Mouse (Mus musculus): ENCODE data around the gene Col4a6. TPM values are rescaled to one million over a fixed set of nuclear protein-coding genes. Genes with fewer than 3 reads are reported as not detected.

The Col4a6 gene
- polyA plus RNA-seq, 1 experiment from 2014 or later = 7.6 TPM

DNA sequence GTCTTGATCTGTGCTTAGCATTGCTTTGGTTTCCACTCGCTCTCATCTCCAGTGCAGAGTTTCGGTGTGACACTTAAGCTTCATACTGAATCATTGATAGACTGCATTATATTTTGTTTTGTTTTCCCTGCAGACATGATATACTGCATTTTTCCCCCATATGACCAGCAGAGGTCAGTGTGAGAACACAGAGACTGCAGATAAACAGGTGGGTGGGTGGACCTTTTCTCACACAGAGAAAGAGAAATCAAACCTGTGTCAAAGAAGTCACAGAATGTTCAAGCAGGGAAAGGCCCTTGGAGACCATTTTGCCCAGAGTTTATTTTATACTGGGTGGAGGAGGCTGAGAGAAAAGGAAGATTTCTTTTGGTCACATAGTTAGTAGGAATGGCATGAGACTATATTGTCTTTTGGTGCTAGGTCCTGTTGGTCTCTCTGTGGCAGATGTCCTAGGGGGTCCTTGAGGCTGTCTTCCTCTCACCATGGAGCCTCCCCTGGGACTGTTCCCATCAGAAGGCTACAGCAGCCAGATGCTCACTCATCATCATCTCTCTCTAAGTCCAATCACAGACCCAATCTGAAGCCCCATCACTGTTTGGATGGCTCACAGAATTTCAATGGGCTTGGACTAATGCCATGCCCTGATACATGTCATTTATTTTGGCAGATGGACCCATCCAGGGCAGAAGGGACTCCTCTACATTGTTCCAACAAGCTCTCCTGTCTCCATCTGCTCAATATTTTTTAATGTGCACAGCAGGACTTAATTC, 237.1 kb downstream of the Col4a6 start:
- Histone ChIP-seq H3K9me3 (no peaks in the 10 kb centered on the region), H3K27me3 (replicated peaks) (no peaks in the 10 kb centered on the region), H3K4me3 (replicated peaks) (no peak overlapping the region), H3K36me3 (no peaks in the 10 kb centered on the region), H3K4me2 (no peak overlapping the region), H3K4me1 (no peaks in the 10 kb centered on the region), H3K9ac (no peak overlapping the region), H3K27ac (no peak overlapping the region)
- no peak for ATAC-seq (ENCODE audit: insufficient read depth, low FRiP score, low read depth)
- 66% methylated on average over 2 of the region's 2 CpGs for WGBS

DNA sequence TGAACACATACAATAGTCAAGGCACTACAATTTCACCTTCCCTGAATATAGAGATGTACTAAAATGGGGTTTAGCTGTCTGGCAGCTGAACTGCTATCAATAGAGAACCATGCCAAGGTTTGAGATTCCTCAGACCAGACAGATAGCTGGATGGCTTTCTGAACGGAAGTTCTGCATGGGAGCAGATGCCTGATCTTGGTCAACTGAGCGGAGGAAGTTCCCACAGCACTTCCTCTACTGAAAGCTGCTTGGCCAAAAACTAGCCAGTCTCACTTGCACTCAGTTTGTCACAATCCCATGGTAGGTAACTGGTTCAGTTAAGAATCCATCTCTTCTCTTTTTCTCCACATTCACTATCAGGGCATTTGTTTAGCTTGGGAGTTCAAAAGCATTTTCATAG, 245.7 kb downstream of the Col4a6 start:
- ATAC-seq (ENCODE audit: insufficient read depth, low FRiP score, low read depth) = no peak
- Histone ChIP-seq H3K9me3 (no peaks in the 10 kb centered on the region), H3K9ac (no peak overlapping the region), H3K36me3 (no peaks in the 10 kb centered on the region), H3K4me1 (no peaks in the 10 kb centered on the region), H3K4me2 (no peak overlapping the region), H3K27me3 (replicated peaks) (no peaks in the 10 kb centered on the region; the same call in 1 of the 2 replicates), H3K27ac (no peak overlapping the region), H3K4me3 (replicated peaks) (no peak overlapping the region)
- 89% methylated on average over 2 of the region's 2 CpGs for WGBS

DNA sequence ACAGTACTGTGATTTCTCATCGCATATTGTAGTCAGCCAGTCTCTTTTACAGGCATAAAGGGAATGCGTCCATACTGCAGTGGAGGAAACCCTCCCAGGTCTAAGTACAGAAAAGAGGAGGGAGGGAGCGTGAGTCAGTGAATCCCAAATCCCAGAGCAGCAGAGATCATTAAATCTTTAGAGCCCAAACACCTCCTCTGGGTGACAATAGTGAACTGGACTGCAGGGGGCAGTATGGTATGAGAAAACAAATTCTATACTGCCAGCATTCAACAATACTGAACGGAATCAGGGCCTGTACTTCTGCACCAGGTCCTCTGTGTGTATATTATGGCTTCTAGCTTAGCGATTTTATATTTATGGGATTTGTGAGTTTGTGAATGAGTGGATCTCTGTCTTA, 261.1 kb downstream of the Col4a6 start:
- no peak overlapping the region for H3K4me3 ChIP-seq (replicated peaks)
- peaks cover 2% of the 10 kb centered on the region; the same call in 1 of the 2 replicates for H3K27me3 ChIP-seq (replicated peaks)
- no peaks in the 10 kb centered on the region for H3K36me3 ChIP-seq
- H3K9ac ChIP-seq = no peak overlapping the region
- no peak overlapping the region for H3K27ac ChIP-seq
- H3K4me2 ChIP-seq = no peak overlapping the region
- no peaks in the 10 kb centered on the region for H3K4me1 ChIP-seq
- H3K9me3 ChIP-seq = no peaks in the 10 kb centered on the region
- ATAC-seq (ENCODE audit: insufficient read depth, low FRiP score, low read depth) = no peak
- WGBS = 41% methylated on average over 5 of the region's 5 CpGs

GRCm38 (mm10) chrX:141198993-141199392, 274.9 kb downstream of the Col4a6 start:
- ATAC-seq (ENCODE audit: insufficient read depth, low FRiP score, low read depth) = no peak
- H3K4me2 ChIP-seq = no peak overlapping the region
- H3K4me3 ChIP-seq (replicated peaks) = no peak overlapping the region
- H3K27me3 ChIP-seq (replicated peaks) = 0 out of 2 replicates have a peak, but pooled peaks cover 4% of the 10 kb centered on the region
- H3K4me1 ChIP-seq = no peaks in the 10 kb centered on the region
- no peaks in the 10 kb centered on the region for H3K36me3 ChIP-seq
- no peaks in the 10 kb centered on the region for H3K9me3 ChIP-seq
- 74% methylated on average over 3 of the region's 3 CpGs for WGBS
- H3K27ac ChIP-seq = no peak overlapping the region
- no peak overlapping the region for H3K9ac ChIP-seq

DNA sequence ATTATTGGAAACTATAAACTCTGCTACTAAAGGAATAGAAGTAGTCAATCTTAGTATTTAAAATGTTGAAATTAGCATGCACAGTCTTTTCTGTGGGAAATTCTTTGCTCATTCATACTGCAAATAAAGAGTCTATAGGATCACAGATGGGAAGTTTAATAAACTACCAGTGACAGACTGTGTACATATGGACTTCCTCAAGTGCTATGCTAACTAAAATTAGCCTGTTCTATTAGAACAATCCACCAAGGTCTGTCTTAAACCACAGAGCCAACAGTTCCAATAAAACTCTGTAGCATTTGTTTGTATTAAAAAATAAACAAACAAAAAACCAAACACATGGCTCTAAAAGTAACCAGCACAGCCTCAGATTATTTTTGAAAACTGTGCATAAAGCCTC, 278.8 kb downstream of the Col4a6 start:
- Histone ChIP-seq H3K27ac (no peak overlapping the region), H3K27me3 (replicated peaks) (peaks cover 6% of the 10 kb centered on the region; the same call in 1 of the 2 replicates), H3K9ac (no peak overlapping the region), H3K4me2 (no peak overlapping the region), H3K4me1 (no peaks in the 10 kb centered on the region), H3K36me3 (no peaks in the 10 kb centered on the region), H3K9me3 (no peaks in the 10 kb centered on the region), H3K4me3 (replicated peaks) (no peak overlapping the region)
- no peak for ATAC-seq (ENCODE audit: insufficient read depth, low FRiP score, low read depth)

DNA sequence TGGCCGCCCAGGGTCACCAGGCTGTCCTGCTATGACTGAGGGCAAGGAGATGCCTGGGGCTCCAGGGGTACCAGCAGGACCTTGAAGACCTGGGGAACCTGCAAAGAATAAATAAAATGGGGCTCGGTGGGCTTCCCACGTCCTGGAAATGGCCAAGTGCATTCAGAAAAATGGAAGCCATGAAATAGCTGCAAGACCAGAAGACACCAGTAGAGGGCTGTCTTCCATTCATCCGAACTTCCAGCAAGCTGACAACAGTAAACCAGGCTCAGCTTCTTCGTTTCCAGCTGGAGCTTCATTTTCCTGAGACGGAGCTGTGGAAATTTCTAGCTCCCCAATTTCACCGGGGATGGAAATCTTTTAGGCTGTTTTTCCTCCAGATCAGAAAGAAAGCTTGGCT, 298.5 kb downstream of the Col4a6 start:
- Histone ChIP-seq H3K27me3 (replicated peaks) (no peaks in the 10 kb centered on the region), H3K4me2 (no peak overlapping the region), H3K36me3 (no peaks in the 10 kb centered on the region), H3K9me3 (no peaks in the 10 kb centered on the region), H3K27ac (no peak overlapping the region), H3K4me3 (replicated peaks) (no peak overlapping the region), H3K9ac (no peak overlapping the region), H3K4me1 (no peaks in the 10 kb centered on the region)
- ATAC-seq (ENCODE audit: insufficient read depth, low FRiP score, low read depth) = no peak
- 32% methylated on average over 7 of the region's 7 CpGs for WGBS

GRCm38 (mm10) chrX:141165067-141165466, 308.8 kb downstream of the Col4a6 start:
- Histone ChIP-seq H3K27me3 (replicated peaks) (no peaks in the 10 kb centered on the region; the same call in 1 of the 2 replicates), H3K4me1 (no peaks in the 10 kb centered on the region), H3K4me2 (no peak overlapping the region), H3K9ac (no peak overlapping the region), H3K4me3 (replicated peaks) (no peak overlapping the region), H3K36me3 (no peaks in the 10 kb centered on the region), H3K27ac (no peak overlapping the region), H3K9me3 (no peaks in the 10 kb centered on the region)
- WGBS = 78% methylated on average over 4 of the region's 4 CpGs
- no peak for ATAC-seq (ENCODE audit: insufficient read depth, low FRiP score, low read depth)

- Histone ChIP-seq H3K4me1 (no peaks in the 10 kb centered on the region), H3K36me3 (no peaks in the 10 kb centered on the region), H3K27ac (no peak overlapping the region), H3K27me3 (replicated peaks) (no peaks in the 10 kb centered on the region; the same call in 1 of the 2 replicates), H3K4me3 (replicated peaks) (no peak overlapping the region), H3K4me2 (no peak overlapping the region), H3K9ac (no peak overlapping the region), H3K9me3 (no peaks in the 10 kb centered on the region)
- ATAC-seq (ENCODE audit: insufficient read depth, low FRiP score, low read depth) = no peak
- WGBS = 65% methylated on average over 3 of the region's 3 CpGs
Measured at GRCm38 (mm10) chrX:141160371-141160770, 313.5 kb downstream of the Col4a6 start.

GRCm38 (mm10) chrX:141158160-141158559, 315.7 kb downstream of the Col4a6 start:
- WGBS = 40% methylated on average over 4 of the region's 4 CpGs
- Histone ChIP-seq H3K4me1 (no peaks in the 10 kb centered on the region), H3K9ac (no peak overlapping the region), H3K27ac (no peak overlapping the region), H3K27me3 (replicated peaks) (no peaks in the 10 kb centered on the region; the same call in 1 of the 2 replicates), H3K4me3 (replicated peaks) (no peak overlapping the region), H3K9me3 (no peaks in the 10 kb centered on the region), H3K4me2 (no peak overlapping the region), H3K36me3 (no peaks in the 10 kb centered on the region)
- no peak for ATAC-seq (ENCODE audit: insufficient read depth, low FRiP score, low read depth)

GRCm38 (mm10) chrX:141157626-141158025, 316.2 kb downstream of the Col4a6 start:
- Histone ChIP-seq H3K27ac (no peak overlapping the region), H3K9ac (no peak overlapping the region), H3K4me2 (no peak overlapping the region), H3K4me3 (replicated peaks) (no peak overlapping the region), H3K27me3 (replicated peaks) (no peaks in the 10 kb centered on the region; the same call in 1 of the 2 replicates), H3K4me1 (no peaks in the 10 kb centered on the region), H3K9me3 (no peaks in the 10 kb centered on the region), H3K36me3 (no peaks in the 10 kb centered on the region)
- ATAC-seq (ENCODE audit: insufficient read depth, low FRiP score, low read depth) = no peak
- WGBS = 50% methylated on average over 4 of the region's 4 CpGs

- no peak overlapping the region for H3K4me3 ChIP-seq (replicated peaks)
- H3K9me3 ChIP-seq = no peaks in the 10 kb centered on the region
- H3K27me3 ChIP-seq (replicated peaks) = no peaks in the 10 kb centered on the region; the same call in 1 of the 2 replicates
- H3K4me2 ChIP-seq = no peak overlapping the region
- H3K27ac ChIP-seq = no peak overlapping the region
- no peak overlapping the region for H3K9ac ChIP-seq
- H3K36me3 ChIP-seq = no peaks in the 10 kb centered on the region
- no peak for ATAC-seq (ENCODE audit: insufficient read depth, low FRiP score, low read depth)
- H3K4me1 ChIP-seq = no peaks in the 10 kb centered on the region
- WGBS = 13% methylated on average over 2 of the region's 2 CpGs
Measured at GRCm38 (mm10) chrX:141156696-141157095, 317.2 kb downstream of the Col4a6 start.

GRCm38 (mm10) chrX:141151182-141151581, 322.7 kb downstream of the Col4a6 start:
- no peaks in the 10 kb centered on the region for H3K4me1 ChIP-seq
- H3K9me3 ChIP-seq = no peaks in the 10 kb centered on the region
- no peak for ATAC-seq (ENCODE audit: insufficient read depth, low FRiP score, low read depth)
- no peak overlapping the region for H3K4me3 ChIP-seq (replicated peaks)
- H3K27ac ChIP-seq = no peak overlapping the region
- no peak overlapping the region for H3K9ac ChIP-seq
- H3K27me3 ChIP-seq (replicated peaks) = no peaks in the 10 kb centered on the region
- no peaks in the 10 kb centered on the region for H3K36me3 ChIP-seq
- H3K4me2 ChIP-seq = no peak overlapping the region

DNA sequence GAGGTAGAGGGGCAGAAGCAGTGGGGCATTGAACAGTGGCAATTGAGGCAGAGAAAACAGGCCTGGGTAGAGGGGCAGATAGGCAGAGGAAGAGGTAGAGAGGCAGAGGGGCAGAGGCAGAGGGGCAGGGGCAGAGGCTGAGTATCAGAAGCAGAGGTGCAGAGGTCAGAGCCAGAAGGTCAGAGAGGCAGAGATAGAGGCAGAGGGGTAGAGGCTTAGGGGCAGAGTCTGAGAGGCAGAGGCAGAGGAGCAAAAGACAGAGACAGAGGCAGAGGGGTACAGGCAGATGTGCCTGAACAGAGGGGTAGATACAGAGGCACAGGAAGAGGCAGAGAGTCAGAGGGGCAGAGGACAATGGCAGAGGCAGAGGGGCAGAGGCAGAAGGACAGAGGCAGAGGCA, 323.6 kb downstream of the Col4a6 start:
- H3K36me3 ChIP-seq = no peaks in the 10 kb centered on the region
- H3K27me3 ChIP-seq (replicated peaks) = no peaks in the 10 kb centered on the region
- no peaks in the 10 kb centered on the region for H3K9me3 ChIP-seq
- no peak overlapping the region for H3K4me2 ChIP-seq
- H3K4me3 ChIP-seq (replicated peaks) = no peak overlapping the region
- ATAC-seq (ENCODE audit: insufficient read depth, low FRiP score, low read depth) = peak; percentile 58
- no peaks in the 10 kb centered on the region for H3K4me1 ChIP-seq
- no peak overlapping the region for H3K27ac ChIP-seq
- H3K9ac ChIP-seq = no peak overlapping the region
